Mouse (Mus musculus): Measurements from ENCODE around the gene Ifitm3. TPM values are rescaled to one million over a fixed set of nuclear protein-coding genes. Genes with fewer than 3 reads are reported as not detected.

Ifitm3 gene
- 28.2 and 37.3 TPM in 2 replicates for polyA plus RNA-seq (2015; fragmentation: Nextera tagmentation; extraction: Ambion mirVana)

GRCm38 (mm10) chr7:141010593-141010992 lies at the start of gene Ifitm3:
TSS of gene Ifitm3 (minus strand) at chr7:141010770.
- no peaks in the 10 kb centered on the region for H3K27me3 ChIP-seq (ENCODE audit: control insufficient read depth, insufficient read depth, low read depth, low read length)
- H3K4me2 ChIP-seq (ENCODE audit: low read length): peak within 1 kb of the TSS; percentile 7; the same call in 1 of the 2 replicates
- ATAC-seq: no peak
- no peak within 1 kb of the TSS for H3K9ac ChIP-seq (ENCODE audit: low read depth, low read length)
- no peaks in the 10 kb centered on the region for H3K36me3 ChIP-seq (ENCODE audit: control insufficient read depth, insufficient read depth, low read length)
- H3K4me1 ChIP-seq (ENCODE audit: control insufficient read depth, insufficient read depth, low read length): no peaks in the 10 kb centered on the region
- no peaks in the 10 kb centered on the region for H3K9me3 ChIP-seq (replicated peaks; ENCODE audit: control insufficient read depth, low read length, poor library complexity, severe bottlenecking)
- no peak within 1 kb of the TSS for H3K4me3 ChIP-seq (ENCODE audit: low read depth, low read length)
- 32% methylated on average over 10 of the region's 10 CpGs for WGBS
- H3K27ac ChIP-seq (ENCODE audit: low read length): no peak within 1 kb of the TSS

GRCm38 (mm10) chr7:141059929-141060328 lies 49.4 kb upstream of the Ifitm3 start:
- WGBS: 57% methylated on average over 2 of the region's 2 CpGs
- Histone ChIP-seq H3K27ac (ENCODE audit: low read length) (peak overlapping the region; percentile 94), H3K4me3 (ENCODE audit: low read depth, low read length) (peak overlapping the region; percentile 82), H3K36me3 (ENCODE audit: control insufficient read depth, insufficient read depth, low read length) (peaks cover 12% of the 10 kb centered on the region), H3K9me3 (replicated peaks; ENCODE audit: control insufficient read depth, low read length, poor library complexity, severe bottlenecking) (no peaks in the 10 kb centered on the region), H3K9ac (ENCODE audit: low read depth, low read length) (peak overlapping the region; percentile 100), H3K27me3 (ENCODE audit: control insufficient read depth, insufficient read depth, low read depth, low read length) (no peaks in the 10 kb centered on the region), H3K4me2 (ENCODE audit: low read length) (peak overlapping the region; percentile 61), H3K4me1 (ENCODE audit: control insufficient read depth, insufficient read depth, low read length) (peaks cover 21% of the 10 kb centered on the region)
- no peak for ATAC-seq

GRCm38 (mm10) chr7:141058601-141059341 lies 48.2 kb upstream of the Ifitm3 start:
- Histone ChIP-seq H3K4me3 (ENCODE audit: low read depth, low read length) (no peak overlapping the region), H3K4me1 (ENCODE audit: control insufficient read depth, insufficient read depth, low read length) (peaks cover 21% of the 10 kb centered on the region), H3K36me3 (ENCODE audit: control insufficient read depth, insufficient read depth, low read length) (peaks cover under 1% of the 10 kb centered on the region), H3K9me3 (replicated peaks; ENCODE audit: control insufficient read depth, low read length, poor library complexity, severe bottlenecking) (no peaks in the 10 kb centered on the region), H3K9ac (ENCODE audit: low read depth, low read length) (no peak overlapping the region), H3K27me3 (ENCODE audit: control insufficient read depth, insufficient read depth, low read depth, low read length) (no peaks in the 10 kb centered on the region), H3K4me2 (ENCODE audit: low read length) (no peak overlapping the region), H3K27ac (ENCODE audit: low read length) (no peak overlapping the region)
- ATAC-seq: no peak
- 94% methylated on average over 14 of the region's 14 CpGs for WGBS

- no peak overlapping the region for H3K27ac ChIP-seq (ENCODE audit: low read length)
- ATAC-seq: no peak
- H3K4me2 ChIP-seq (ENCODE audit: low read length): no peak overlapping the region
- H3K9me3 ChIP-seq (replicated peaks; ENCODE audit: control insufficient read depth, low read length, poor library complexity, severe bottlenecking): no peaks in the 10 kb centered on the region
- no peaks in the 10 kb centered on the region for H3K27me3 ChIP-seq (ENCODE audit: control insufficient read depth, insufficient read depth, low read depth, low read length)
- no peak overlapping the region for H3K4me3 ChIP-seq (ENCODE audit: low read depth, low read length)
- 89% methylated on average over 1 of the region's 1 CpGs for WGBS
- no peaks in the 10 kb centered on the region for H3K36me3 ChIP-seq (ENCODE audit: control insufficient read depth, insufficient read depth, low read length)
- H3K9ac ChIP-seq (ENCODE audit: low read depth, low read length): no peak overlapping the region
- peaks cover 15% of the 10 kb centered on the region for H3K4me1 ChIP-seq (ENCODE audit: control insufficient read depth, insufficient read depth, low read length)
Observed at GRCm38 (mm10) chr7:141057541-141057940, 47.0 kb upstream of the Ifitm3 start.

- Histone ChIP-seq H3K9ac (ENCODE audit: low read depth, low read length) (no peak overlapping the region), H3K36me3 (ENCODE audit: control insufficient read depth, insufficient read depth, low read length) (no peaks in the 10 kb centered on the region), H3K27ac (ENCODE audit: low read length) (no peak overlapping the region), H3K4me3 (ENCODE audit: low read depth, low read length) (no peak overlapping the region), H3K27me3 (ENCODE audit: control insufficient read depth, insufficient read depth, low read depth, low read length) (no peaks in the 10 kb centered on the region), H3K9me3 (replicated peaks; ENCODE audit: control insufficient read depth, low read length, poor library complexity, severe bottlenecking) (no peaks in the 10 kb centered on the region), H3K4me2 (ENCODE audit: low read length) (no peak overlapping the region), H3K4me1 (ENCODE audit: control insufficient read depth, insufficient read depth, low read length) (peaks cover 9% of the 10 kb centered on the region)
- no peak for ATAC-seq
- WGBS: 93% methylated on average over 6 of the region's 6 CpGs
Observed at GRCm38 (mm10) chr7:141056976-141057375, 46.4 kb upstream of the Ifitm3 start.

- Histone ChIP-seq H3K4me3 (ENCODE audit: low read depth, low read length) (no peak overlapping the region), H3K9me3 (replicated peaks; ENCODE audit: control insufficient read depth, low read length, poor library complexity, severe bottlenecking) (no peaks in the 10 kb centered on the region), H3K27me3 (ENCODE audit: control insufficient read depth, insufficient read depth, low read depth, low read length) (no peaks in the 10 kb centered on the region), H3K27ac (ENCODE audit: low read length) (no peak overlapping the region), H3K9ac (ENCODE audit: low read depth, low read length) (no peak overlapping the region), H3K36me3 (ENCODE audit: control insufficient read depth, insufficient read depth, low read length) (no peaks in the 10 kb centered on the region), H3K4me2 (ENCODE audit: low read length) (no peak overlapping the region), H3K4me1 (ENCODE audit: control insufficient read depth, insufficient read depth, low read length) (peaks cover 7% of the 10 kb centered on the region)
- WGBS: 87% methylated on average over 4 of the region's 4 CpGs
- ATAC-seq: no peak
Observed at GRCm38 (mm10) chr7:141055785-141056184, 45.2 kb upstream of the Ifitm3 start.

GRCm38 (mm10) chr7:141052421-141052820 lies 41.9 kb upstream of the Ifitm3 start:
- WGBS: 89% methylated on average over 2 of the region's 2 CpGs

GRCm38 (mm10) chr7:141052016-141052415 lies 41.4 kb upstream of the Ifitm3 start:
- no peak overlapping the region for H3K4me3 ChIP-seq (ENCODE audit: low read depth, low read length)
- H3K4me1 ChIP-seq (ENCODE audit: control insufficient read depth, insufficient read depth, low read length): peaks cover 5% of the 10 kb centered on the region
- no peaks in the 10 kb centered on the region for H3K9me3 ChIP-seq (replicated peaks; ENCODE audit: control insufficient read depth, low read length, poor library complexity, severe bottlenecking)
- no peak for ATAC-seq
- H3K27me3 ChIP-seq (ENCODE audit: control insufficient read depth, insufficient read depth, low read depth, low read length): no peaks in the 10 kb centered on the region
- no peaks in the 10 kb centered on the region for H3K36me3 ChIP-seq (ENCODE audit: control insufficient read depth, insufficient read depth, low read length)
- WGBS: 91% methylated on average over 4 of the region's 4 CpGs
- H3K4me2 ChIP-seq (ENCODE audit: low read length): no peak overlapping the region
- H3K27ac ChIP-seq (ENCODE audit: low read length): no peak overlapping the region
- H3K9ac ChIP-seq (ENCODE audit: low read depth, low read length): no peak overlapping the region

More at GRCm38 (mm10) chr7:141052421-141052820, 41.9 kb upstream of the Ifitm3 start:
- no peak overlapping the region for H3K9ac ChIP-seq (ENCODE audit: low read depth, low read length)
- H3K27ac ChIP-seq (ENCODE audit: low read length): no peak overlapping the region
- H3K27me3 ChIP-seq (ENCODE audit: control insufficient read depth, insufficient read depth, low read depth, low read length): no peaks in the 10 kb centered on the region
- ATAC-seq: no peak
- peaks cover 5% of the 10 kb centered on the region for H3K4me1 ChIP-seq (ENCODE audit: control insufficient read depth, insufficient read depth, low read length)
- no peaks in the 10 kb centered on the region for H3K36me3 ChIP-seq (ENCODE audit: control insufficient read depth, insufficient read depth, low read length)
- no peaks in the 10 kb centered on the region for H3K9me3 ChIP-seq (replicated peaks; ENCODE audit: control insufficient read depth, low read length, poor library complexity, severe bottlenecking)
- no peak overlapping the region for H3K4me3 ChIP-seq (ENCODE audit: low read depth, low read length)
- no peak overlapping the region for H3K4me2 ChIP-seq (ENCODE audit: low read length)

- Histone ChIP-seq H3K4me2 (ENCODE audit: low read length) (no peak overlapping the region), H3K27ac (ENCODE audit: low read length) (no peak overlapping the region), H3K9me3 (replicated peaks; ENCODE audit: control insufficient read depth, low read length, poor library complexity, severe bottlenecking) (no peaks in the 10 kb centered on the region), H3K4me3 (ENCODE audit: low read depth, low read length) (no peak overlapping the region), H3K27me3 (ENCODE audit: control insufficient read depth, insufficient read depth, low read depth, low read length) (no peaks in the 10 kb centered on the region), H3K36me3 (ENCODE audit: control insufficient read depth, insufficient read depth, low read length) (no peaks in the 10 kb centered on the region), H3K9ac (ENCODE audit: low read depth, low read length) (no peak overlapping the region), H3K4me1 (ENCODE audit: control insufficient read depth, insufficient read depth, low read length) (peaks cover 5% of the 10 kb centered on the region)
- 68% methylated on average over 17 of the region's 17 CpGs for whole genome bisulfite sequencing
- no peak for ATAC-seq
Observed at GRCm38 (mm10) chr7:141051060-141051685, 40.6 kb upstream of the Ifitm3 start.
